12 mouse cellular contexts compared by ENCODE assay signal in genomic region chr17:46885910-46886643, GRCm38 (mm10). TPM values are rescaled to one million over a fixed set of nuclear protein-coding genes. Genes with fewer than 3 reads are reported as not detected.
DNase-seq lines count a peak whose midpoint lies in the region; ATAC-seq lines count a peak whose summit lies in the region.
"Had no signal": no experiment of that assay in that cellular context is flagged by ENCODE, and none has a peak within 500 bp of the region (broad histone marks: within the 10 kb centered on the region; RNA-seq: fewer than 3 reads in every experiment).

No protein-coding gene starts in this region.

- DNase-seq in cerebellum, postnatal 36 days, result peak; percentile 16 to 28
- DNase-seq in cerebellum, adult 11 months, result no peak
- DNase-seq in lung, postnatal 36 days, result no peak
- DNase-seq in frontal cortex, adult 2 months (ENCODE audit: extremely low spot score in 1 of 2, low spot score in 1 of 2), result no peak
- no peak for DNase-seq in left cerebral cortex, adult 11 months (ENCODE audit: low spot score)
- DNase-seq: B cell, adult 2 months had no signal

- no peak for ATAC-seq in lung, embryonic 15.5 days (ENCODE audit: borderline replicate concordance, extremely low read depth, low FRiP score, low TSS enrichment)
- no peak for ATAC-seq in limb, embryonic 12.5 days (ENCODE audit: insufficient number of reproducible peaks, insufficient read depth, low FRiP score, low TSS enrichment, low read depth)
- no peak for ATAC-seq in stomach, embryonic 15.5 days (ENCODE audit: insufficient read depth, low FRiP score, low read depth)

- no peak overlapping the region for H3K9ac ChIP-seq in lung, embryonic 15.5 days
- H3K9ac ChIP-seq in limb, embryonic 12.5 days (replicated peaks), result peak overlapping the region; percentile 27; the same call in 1 of the 2 replicates
- no peak overlapping the region for H3K9ac ChIP-seq in stomach, embryonic 15.5 days

- no peaks in the 10 kb centered on the region for H3K36me3 ChIP-seq in lung, embryonic 15.5 days
- no peaks in the 10 kb centered on the region for H3K36me3 ChIP-seq in limb, embryonic 12.5 days
- no peaks in the 10 kb centered on the region for H3K36me3 ChIP-seq in stomach, embryonic 15.5 days

- no peaks in the 10 kb centered on the region for H3K9me3 ChIP-seq in lung, embryonic 15.5 days
- H3K9me3 ChIP-seq in limb, embryonic 12.5 days, result no peaks in the 10 kb centered on the region
- H3K9me3 ChIP-seq in stomach, embryonic 15.5 days, result no peaks in the 10 kb centered on the region

- H3K27me3 ChIP-seq in lung, embryonic 15.5 days, result no peaks in the 10 kb centered on the region
- no peaks in the 10 kb centered on the region for H3K27me3 ChIP-seq in limb, embryonic 12.5 days
- H3K27me3 ChIP-seq in stomach, embryonic 15.5 days (replicated peaks), result no peaks in the 10 kb centered on the region

- no peak overlapping the region for H3K4me3 ChIP-seq in lung, embryonic 15.5 days
- H3K4me3 ChIP-seq in limb, embryonic 12.5 days (replicated peaks), result no peak overlapping the region
- H3K4me3 ChIP-seq in stomach, embryonic 15.5 days (replicated peaks), result no peak overlapping the region

- 0 out of 2 replicates have a peak overlapping the region, but pooled peaks have one; percentile 7 for H3K27ac ChIP-seq in lung, embryonic 15.5 days
- no peak overlapping the region for H3K27ac ChIP-seq in limb, embryonic 12.5 days
- 0 out of 2 replicates have a peak overlapping the region, but pooled peaks have one; percentile 11 for H3K27ac ChIP-seq in stomach, embryonic 15.5 days
- H3K27ac ChIP-seq: macrophage had no signal

- 23% methylated on average over 17 of the region's 17 CpGs for WGBS in lung, embryonic 15.5 days
- WGBS in limb, embryonic 12.5 days, result 48% methylated on average over 17 of the region's 17 CpGs
- 34% methylated on average over 17 of the region's 17 CpGs for WGBS in stomach, embryonic 15.5 days

- H3K4me2 ChIP-seq in lung, embryonic 15.5 days, result no peak overlapping the region
- no peak overlapping the region for H3K4me2 ChIP-seq in limb, embryonic 12.5 days
- H3K4me2 ChIP-seq in stomach, embryonic 15.5 days, result peak overlapping the region; percentile 9

- peaks cover 21% of the 10 kb centered on the region for H3K4me1 ChIP-seq in lung, embryonic 15.5 days
- H3K4me1 ChIP-seq in limb, embryonic 12.5 days (replicated peaks), result peaks cover 8% of the 10 kb centered on the region
- peaks cover 14% of the 10 kb centered on the region for H3K4me1 ChIP-seq in stomach, embryonic 15.5 days

RNA-seq across cellular contexts. Expression of gene Tbcc, which starts 4.4 kb away (rescaled TPM):
- polyA plus RNA-seq in lung, embryonic 15.5 days (2015; fragmentation: Nextera tagmentation; extraction: Ambion mirVana), result 53.1 and 58.1 TPM in 2 replicates
- 71.7 and 78.7 TPM in 2 replicates for polyA plus RNA-seq in limb, embryonic 12.5 days (2016; fragmentation: Nextera tagmentation; extraction: Ambion mirVana)
- 54.8 and 63.0 TPM in 2 replicates for polyA plus RNA-seq in stomach, embryonic 15.5 days (2015; fragmentation: Nextera tagmentation; extraction: Ambion mirVana)
- 26.5 and 27.3 TPM in 2 replicates for polyA plus RNA-seq in frontal cortex, adult 2 months (2012; rRNA removed)

RNA-seq across cellular contexts. Expression of gene Prph2, which starts 24.2 kb away (rescaled TPM):
- not detected in 2 replicates for polyA plus RNA-seq in lung, embryonic 15.5 days (2015; fragmentation: Nextera tagmentation; extraction: Ambion mirVana)
- not detected in 2 replicates for polyA plus RNA-seq in limb, embryonic 12.5 days (2016; fragmentation: Nextera tagmentation; extraction: Ambion mirVana)
- polyA plus RNA-seq in stomach, embryonic 15.5 days (2015; fragmentation: Nextera tagmentation; extraction: Ambion mirVana), result not detected in 2 replicates
- polyA plus RNA-seq in frontal cortex, adult 2 months (2012; rRNA removed), result 0.04 TPM in 1 of 2 replicates, not detected in the other
- polyA plus RNA-seq: gonadal fat pad, adult 2 months; large intestine, adult 2 months; macrophage had no signal

RNA-seq across cellular contexts. Expression of gene Bicral, which starts 27.8 kb away (rescaled TPM):
- 3.5 and 4.0 TPM in 2 replicates for polyA plus RNA-seq in lung, embryonic 15.5 days (2015; fragmentation: Nextera tagmentation; extraction: Ambion mirVana)
- polyA plus RNA-seq in limb, embryonic 12.5 days (2016; fragmentation: Nextera tagmentation; extraction: Ambion mirVana), result 4.4 and 4.8 TPM in 2 replicates
- 4.6 and 5.6 TPM in 2 replicates for polyA plus RNA-seq in stomach, embryonic 15.5 days (2015; fragmentation: Nextera tagmentation; extraction: Ambion mirVana)
- 37.4 and 38.6 TPM in 2 replicates for polyA plus RNA-seq in frontal cortex, adult 2 months (2012; rRNA removed)

Comparison
In these comparisons a context has a peak if more than half of its experiments do, and no peak if none do; other contexts are left out.
1. DNase-seq: peak in cerebellum, postnatal 36 days (2 of 2); none in cerebellum, adult 11 months (single experiment), lung, postnatal 36 days (single experiment), frontal cortex, adult 2 months (0 of 2) and left cerebral cortex, adult 11 months (single experiment).